Mouse (Mus musculus): ENCODE results near the gene Mrpl47.

GRCm38 (mm10) chr3:32745001-32745400 lies 7.6 kb upstream of the Mrpl47 start:
- TF ChIP-seq CTCF (IDR thresholded peaks at IDR 0.05; ENCODE audit: extremely low read depth, insufficient read depth, insufficient read length, insufficient replicate concordance) (no peak), POLR2A (IDR thresholded peaks at IDR 0.05; ENCODE audit: low read depth, low read length) (no peak)
